15 mouse cellular contexts compared by ENCODE assay signal in genomic region chr13:46173103-46173502, GRCm38 (mm10).
A peak's percentile ranks its signal among the peaks of the same experiment; 100 is the strongest.
DNase-seq lines count a peak whose midpoint lies in the region; ATAC-seq lines count a peak whose summit lies in the region.
"Had no signal": no experiment of that assay in that cellular context is flagged by ENCODE, and none has a peak within 500 bp of the region (broad histone marks: within the 10 kb centered on the region; RNA-seq: fewer than 3 reads in every experiment).

No protein-coding gene starts in this region.

- H3K27ac ChIP-seq in hindbrain, embryonic 11.5 days (ENCODE audit: low read depth, low read length) = no peak overlapping the region
- H3K27ac ChIP-seq: embryonic facial prominence, embryonic 13.5 days; gastrocnemius, adult 2 months; kidney, postnatal 0 days; liver, embryonic 13.5 days had no signal

- H3K4me2 ChIP-seq in hindbrain, embryonic 11.5 days (replicated peaks; ENCODE audit: low read depth, low read length) = no peak overlapping the region
- H3K4me2 ChIP-seq: embryonic facial prominence, embryonic 13.5 days; heart, embryonic 11.5 days; liver, embryonic 13.5 days had no signal

- no peak overlapping the region for H3K4me3 ChIP-seq in hindbrain, embryonic 11.5 days (ENCODE audit: low read depth, low read length)
- H3K4me3 ChIP-seq: embryonic facial prominence, embryonic 13.5 days; gastrocnemius, adult 2 months; liver, embryonic 13.5 days; myocyte had no signal

- DNase-seq in layer of hippocampus, postnatal 10 days (ENCODE audit: low spot score in 2 of 2) = peak; percentile 49 to 60
- DNase-seq in layer of hippocampus, adult 9-11 months = no peak
- DNase-seq in right cerebral cortex, postnatal 10 days (ENCODE audit: low spot score in 2 of 2) = peak; percentile 62 to 69
- no peak for DNase-seq in right cerebral cortex, postnatal 36 days (ENCODE audit: low spot score in 2 of 2)
- peak; percentile 27 for DNase-seq in hindbrain, embryonic 11.5 days (ENCODE audit: low spot score)
- peak; percentile 21 for DNase-seq in retina, embryonic 14.5 days (ENCODE audit: low spot score)
- no peak for DNase-seq in urinary bladder, postnatal 25 days (ENCODE audit: low spot score)
- DNase-seq in adrenal gland, adult (ENCODE audit: inconsistent age in 2 of 2, low spot score in 1 of 2) = no peak
- DNase-seq: cerebellum, postnatal 36 days; gastrocnemius, adult 2 months; liver, embryonic 13.5 days had no signal

- H3K9ac ChIP-seq in hindbrain, embryonic 11.5 days (ENCODE audit: low read depth, low read length) = no peak overlapping the region
- H3K9ac ChIP-seq: embryonic facial prominence, embryonic 13.5 days; liver, embryonic 13.5 days had no signal

- ATAC-seq in hindbrain, embryonic 11.5 days (ENCODE audit: low FRiP score) = no peak

- H3K27me3 ChIP-seq in hindbrain, embryonic 11.5 days (ENCODE audit: control insufficient read depth, insufficient read depth, low read length) = no peaks in the 10 kb centered on the region
- H3K27me3 ChIP-seq: embryonic facial prominence, embryonic 13.5 days; liver, embryonic 13.5 days had no signal

- no peaks in the 10 kb centered on the region for H3K36me3 ChIP-seq in hindbrain, embryonic 11.5 days (ENCODE audit: control insufficient read depth, insufficient read depth, low read length)
- H3K36me3 ChIP-seq: embryonic facial prominence, embryonic 13.5 days; liver, embryonic 13.5 days had no signal

- 0 out of 2 replicates have a peak, but pooled peaks cover 2% of the 10 kb centered on the region for H3K4me1 ChIP-seq in hindbrain, embryonic 11.5 days (replicated peaks; ENCODE audit: control insufficient read depth, insufficient read depth, low read length)
- H3K4me1 ChIP-seq: embryonic facial prominence, embryonic 13.5 days; liver, embryonic 13.5 days had no signal

- 34% methylated on average over 8 of the region's 8 CpGs for WGBS in hindbrain, embryonic 11.5 days

- no peaks in the 10 kb centered on the region for H3K9me3 ChIP-seq in hindbrain, embryonic 11.5 days (ENCODE audit: control insufficient read depth, low read length)
- H3K9me3 ChIP-seq: embryonic facial prominence, embryonic 13.5 days; liver, embryonic 13.5 days had no signal

Comparison
In these comparisons a context has a peak if more than half of its experiments do, and no peak if none do; other contexts are left out.
1. DNase-seq: peak in layer of hippocampus, postnatal 10 days (2 of 2), right cerebral cortex, postnatal 10 days (2 of 2), hindbrain, embryonic 11.5 days (single experiment) and retina, embryonic 14.5 days (single experiment); none in layer of hippocampus, adult 9-11 months (single experiment), right cerebral cortex, postnatal 36 days (0 of 2), urinary bladder, postnatal 25 days (single experiment) and adrenal gland, adult (0 of 2).